Mouse (Mus musculus): ENCODE data around the gene Tnrc6b.
"Not testable (repeated sequence)": the region's sequence is repeated elsewhere in the genome, so short reads cannot be mapped to it uniquely, and the experiment has no call there.

The Tnrc6b gene

DNA sequence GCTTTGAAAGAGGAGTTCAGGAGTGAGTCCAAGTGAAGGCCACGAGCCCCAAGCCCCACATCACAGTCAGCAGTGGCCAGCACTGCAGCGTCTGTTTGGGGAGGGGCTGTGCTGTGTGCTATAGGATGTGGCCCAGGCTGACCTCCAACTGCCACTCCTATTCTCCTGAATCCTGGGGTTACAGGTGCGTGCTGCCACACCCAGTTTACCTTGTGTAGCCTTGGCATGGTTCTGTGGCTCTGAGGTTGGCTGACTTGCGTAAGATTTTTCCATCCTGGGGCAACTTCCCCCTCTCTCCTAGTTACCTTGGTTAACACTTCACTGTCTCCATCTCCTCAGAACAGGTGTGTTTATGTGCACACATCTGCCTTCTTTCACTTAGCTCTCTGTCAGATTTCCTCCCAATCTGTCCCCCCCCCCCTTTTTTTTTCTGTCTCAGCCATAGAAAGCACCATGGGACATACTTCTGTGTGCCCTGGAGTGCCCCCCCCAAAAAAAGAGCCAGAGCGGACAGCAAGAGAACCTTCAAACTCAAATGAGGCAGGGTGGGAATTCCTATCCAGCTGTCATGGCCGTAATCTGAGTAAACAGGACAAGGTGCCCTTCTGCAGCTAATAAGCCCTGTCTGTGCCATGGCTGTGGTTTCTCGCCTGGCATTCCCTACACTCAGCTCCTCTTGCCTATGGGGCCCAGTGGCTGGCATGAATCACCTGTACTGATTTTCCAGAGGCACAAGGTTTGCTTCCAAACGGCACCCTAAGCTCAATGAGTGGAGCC lies 9.4 kb upstream of the Tnrc6b start:
- DNase-seq (ENCODE audit: low read depth) = no peak

DNA sequence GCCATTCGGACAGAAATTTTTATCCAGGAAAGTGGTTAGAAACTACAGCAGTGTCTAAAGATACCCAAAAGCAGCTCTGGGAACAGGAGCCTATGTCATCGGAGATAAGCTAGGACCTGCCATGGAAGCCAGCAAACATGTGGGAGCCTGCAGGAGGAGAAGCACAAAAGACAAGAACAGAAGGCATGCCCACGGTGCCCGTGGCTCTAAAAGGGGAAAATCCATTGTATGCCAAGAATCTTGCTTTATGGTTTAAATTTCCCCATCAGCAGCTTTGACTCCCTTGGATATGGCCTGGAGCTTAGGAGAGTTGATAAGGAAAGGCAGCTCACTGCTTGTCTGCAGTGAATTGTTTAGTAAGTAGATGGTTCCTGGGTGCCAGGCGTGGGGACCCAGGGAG lies 8.2 kb upstream of the Tnrc6b start:
- no peak for DNase-seq (ENCODE audit: low read depth)

DNA sequence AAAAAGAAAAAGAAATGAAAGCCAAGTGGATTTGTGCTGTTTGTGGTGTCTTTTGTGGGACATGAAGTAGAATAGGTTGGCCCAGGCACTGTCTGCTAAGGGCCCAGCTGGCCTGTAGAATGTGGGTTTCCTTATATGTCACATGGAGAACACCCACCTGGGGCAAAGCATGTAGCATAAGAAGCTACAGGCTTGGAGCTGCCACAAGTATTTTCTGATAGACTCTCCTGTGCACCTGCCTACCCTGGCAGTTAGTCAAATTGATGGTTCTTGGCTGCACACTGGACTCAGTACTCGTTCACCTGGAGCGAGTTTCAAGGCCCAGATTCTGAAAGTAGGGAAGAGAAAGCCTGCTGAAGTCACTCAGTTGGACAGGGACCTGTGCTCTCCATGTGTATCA lies 7.6 kb upstream of the Tnrc6b start:
- DNase-seq (ENCODE audit: low read depth) = no peak

DNA sequence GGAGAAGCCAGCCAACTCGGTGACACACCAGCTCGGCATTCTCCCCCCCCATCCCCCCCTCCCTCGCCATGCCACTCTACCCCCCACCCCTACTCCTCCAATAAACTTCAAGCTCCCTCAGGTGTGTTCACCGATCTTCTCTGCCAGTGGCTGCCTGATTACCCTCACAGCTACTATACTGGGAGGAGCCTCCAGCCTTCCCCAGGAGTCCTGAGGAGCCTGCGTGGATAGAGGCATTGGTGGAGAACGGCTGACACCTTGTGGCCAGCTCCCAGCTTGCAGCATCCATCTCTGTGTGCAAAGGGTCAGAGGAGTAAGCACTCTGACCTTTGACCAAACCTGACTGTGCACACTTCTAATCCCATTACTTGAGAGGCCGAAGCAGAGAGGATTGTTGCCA lies 6.8 kb upstream of the Tnrc6b start:
- DNase-seq (ENCODE audit: low read depth) = peak; percentile 73

DNA sequence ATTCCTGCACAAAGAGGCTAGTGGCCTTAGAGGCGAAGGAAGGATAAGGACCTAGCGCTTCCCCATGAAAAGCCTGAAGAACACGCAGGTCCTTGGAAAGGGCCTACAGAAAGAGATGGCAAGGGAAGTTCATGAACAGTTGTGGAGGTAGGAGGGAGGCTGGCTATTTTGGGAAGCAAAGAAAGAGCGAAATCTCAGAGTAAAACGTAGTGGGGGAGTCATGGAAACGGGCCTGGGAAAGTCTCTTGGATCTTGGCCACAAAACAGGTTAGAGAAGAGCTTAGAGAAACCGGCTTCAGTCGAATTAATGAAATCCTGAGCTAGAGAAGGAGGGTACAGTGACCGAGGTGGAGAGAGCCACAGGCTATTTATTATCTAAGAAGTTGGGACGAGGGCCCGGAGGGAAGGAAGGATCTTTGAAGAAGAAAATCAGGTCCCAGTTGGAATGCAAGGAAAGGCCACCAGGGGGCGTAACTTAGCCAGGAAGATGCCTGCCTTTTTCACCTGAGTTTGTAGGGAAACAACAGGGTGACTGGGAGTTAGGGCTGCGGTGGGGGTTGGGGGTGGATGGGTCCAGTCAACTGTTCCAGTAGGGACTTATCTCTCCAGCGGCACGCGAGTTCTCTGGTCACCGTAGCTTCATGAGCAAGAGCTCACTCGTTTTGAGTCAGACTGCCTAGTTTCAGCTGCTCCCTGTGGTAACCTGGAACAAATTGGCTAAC lies 5.1 kb upstream of the Tnrc6b start:
- peak; percentile 59 for DNase-seq (ENCODE audit: low read depth)

DNA sequence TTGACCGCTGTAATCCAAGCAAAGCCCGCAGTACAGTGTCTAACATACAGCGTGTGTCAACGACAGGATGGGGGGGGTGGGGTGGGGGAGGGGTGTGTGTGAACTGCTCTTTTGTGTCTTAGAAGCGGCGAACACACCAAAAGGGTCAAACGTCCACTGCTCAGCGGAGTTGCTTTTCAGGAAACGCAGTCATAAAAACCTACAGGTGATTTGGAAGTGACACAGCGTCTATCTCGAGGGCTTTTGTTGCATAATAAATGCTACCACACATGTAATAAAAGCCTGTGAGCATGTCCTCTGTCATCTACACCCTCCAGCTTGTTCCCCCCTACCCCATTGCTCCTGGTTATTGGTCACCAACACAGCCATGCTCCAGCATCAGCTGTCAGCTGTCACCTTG lies 4.5 kb upstream of the Tnrc6b start:
- DNase-seq (ENCODE audit: low read depth) = no peak

DNA sequence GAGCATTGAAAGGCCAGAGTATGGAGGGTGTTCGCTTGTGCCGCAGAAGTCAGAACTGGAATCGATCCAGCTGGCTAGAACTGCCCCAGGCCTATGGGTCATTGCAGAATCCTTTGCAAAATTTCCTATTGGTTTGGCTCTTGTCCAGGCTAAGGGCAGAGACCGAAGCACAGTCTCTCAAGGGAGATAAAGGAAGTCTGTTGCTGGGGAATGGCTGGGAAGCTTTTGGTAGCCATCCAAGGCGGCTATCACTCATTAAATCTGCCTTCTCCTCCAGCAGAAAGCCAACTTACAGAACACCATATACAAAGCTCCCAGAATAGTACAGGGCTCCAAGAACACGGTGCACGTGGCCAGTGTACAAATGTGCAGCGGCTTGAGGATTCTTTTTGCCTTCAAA lies 4.0 kb upstream of the Tnrc6b start:
- no peak for DNase-seq (ENCODE audit: low read depth)

DNA sequence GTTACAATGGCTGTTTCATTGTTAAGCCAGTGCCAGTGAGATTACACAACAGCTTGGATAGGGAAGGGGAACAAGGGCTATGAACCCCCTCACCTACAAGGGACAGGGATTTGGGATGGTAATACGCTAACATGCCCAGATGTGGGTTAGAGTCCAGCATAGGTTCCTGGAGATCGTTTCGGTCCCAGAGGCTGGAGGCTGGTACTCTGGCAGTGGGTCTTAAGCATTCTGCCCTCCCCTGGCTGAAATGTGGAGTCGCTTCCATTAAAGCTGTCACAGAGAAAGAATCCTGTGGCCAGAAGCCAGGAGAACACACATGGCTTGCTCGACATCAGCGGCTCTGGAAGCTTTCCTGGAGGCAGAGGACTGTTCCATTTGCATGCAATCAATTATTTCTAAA lies 1.5 kb upstream of the Tnrc6b start:
- DNase-seq (ENCODE audit: low read depth) = no peak

DNA sequence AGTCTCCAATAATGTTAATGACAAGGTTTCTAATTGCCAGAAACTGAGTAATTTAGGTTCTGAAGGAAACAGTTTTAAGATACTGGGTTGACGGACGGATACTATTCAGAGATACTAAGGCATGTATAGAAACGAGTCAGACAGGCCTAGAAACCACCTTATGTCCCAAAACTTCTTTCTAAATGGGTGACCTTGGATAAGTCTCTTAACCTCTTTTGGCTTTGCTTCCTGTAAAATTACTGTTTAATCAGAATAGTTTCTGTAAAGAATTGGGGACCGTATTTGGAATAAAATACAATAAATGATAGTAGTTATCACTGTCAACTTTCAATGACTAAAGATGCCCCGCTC lies 881 bp upstream of the Tnrc6b start:
- no peak for DNase-seq (ENCODE audit: low read depth)

DNA sequence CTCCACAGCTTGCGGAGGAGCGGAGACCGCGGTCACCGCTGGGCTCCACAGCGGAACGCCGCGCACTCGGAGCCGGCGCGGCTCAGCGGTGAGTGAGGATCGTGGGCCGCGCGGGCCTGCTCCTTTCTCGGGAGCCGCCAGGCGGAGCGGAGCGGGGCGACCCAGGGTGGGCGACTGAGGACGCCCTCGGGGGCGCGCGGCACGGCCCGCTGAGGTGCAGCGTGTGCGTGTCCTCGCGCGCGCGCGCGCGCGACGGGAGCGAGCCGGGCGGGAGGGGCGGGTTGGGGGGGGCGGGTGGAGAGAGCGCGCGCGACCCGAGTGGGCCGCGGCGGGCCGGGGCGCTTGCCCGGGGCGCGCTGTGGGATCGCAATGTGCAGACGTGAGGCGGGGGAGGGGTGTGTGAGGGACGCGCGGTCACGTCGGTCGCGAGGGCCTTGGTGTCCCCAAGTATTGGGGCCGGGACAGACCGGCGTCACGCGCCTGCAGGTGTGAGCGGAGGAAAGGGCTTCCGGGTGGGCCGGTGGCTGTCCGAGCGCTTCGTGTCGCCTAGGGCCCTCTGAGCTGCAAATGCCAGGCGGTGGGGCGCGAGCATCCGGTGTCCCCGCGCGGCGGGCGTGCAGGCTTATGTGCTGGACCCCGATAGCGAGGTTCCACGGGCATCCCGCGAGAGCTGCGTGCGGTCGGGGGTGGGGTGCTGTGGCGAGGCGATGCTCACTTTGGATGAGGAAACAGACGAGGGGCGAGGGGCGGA lies 463 bp downstream of the Tnrc6b start:
- DNase-seq (ENCODE audit: low read depth) = no peak

DNA sequence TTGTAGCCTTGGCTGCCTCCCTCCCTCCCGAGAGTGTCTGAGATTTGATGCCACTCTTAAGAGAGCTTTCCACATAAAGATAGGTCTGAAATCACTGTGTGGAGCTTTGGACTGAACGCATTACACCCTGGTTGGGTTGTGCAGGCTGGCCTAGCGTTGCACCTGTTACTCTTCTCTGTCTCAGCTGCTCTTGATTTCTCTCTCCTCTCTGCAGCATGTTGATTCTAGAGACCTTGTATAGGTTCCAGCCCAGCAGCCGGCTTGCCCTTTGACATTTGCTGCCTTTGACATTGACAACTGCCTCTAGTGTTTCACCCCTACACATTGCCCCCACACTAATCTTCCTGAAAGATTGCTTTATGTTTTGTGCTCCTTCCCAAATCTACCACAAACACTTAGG lies 3.2 kb downstream of the Tnrc6b start:
- no peak for DNase-seq (ENCODE audit: low read depth)

DNA sequence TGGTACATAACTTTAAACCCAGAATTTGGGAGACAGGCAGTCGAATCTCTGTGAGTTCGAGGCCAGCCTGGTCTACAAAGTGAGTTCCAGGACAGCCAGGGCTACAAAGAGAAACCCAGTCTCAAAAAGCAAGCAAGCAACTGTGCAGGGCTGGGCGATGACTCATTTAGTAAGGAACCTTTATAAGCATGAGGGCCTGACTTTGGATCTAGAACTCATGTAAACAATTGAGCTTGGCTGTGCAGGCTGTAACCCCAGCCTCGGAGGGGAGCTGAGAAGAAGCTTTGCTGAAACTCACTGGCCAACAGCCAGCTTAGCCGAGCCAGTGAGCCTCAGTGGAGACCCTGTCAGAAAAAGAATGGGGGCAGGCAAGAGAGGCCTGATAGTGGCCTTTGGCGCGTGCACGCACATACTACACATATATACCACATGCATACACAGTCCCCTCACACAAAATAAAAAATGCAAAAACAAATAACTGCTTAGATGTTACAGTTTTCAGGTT lies 5.6 kb downstream of the Tnrc6b start:
- no peak for DNase-seq (ENCODE audit: low read depth)

DNA sequence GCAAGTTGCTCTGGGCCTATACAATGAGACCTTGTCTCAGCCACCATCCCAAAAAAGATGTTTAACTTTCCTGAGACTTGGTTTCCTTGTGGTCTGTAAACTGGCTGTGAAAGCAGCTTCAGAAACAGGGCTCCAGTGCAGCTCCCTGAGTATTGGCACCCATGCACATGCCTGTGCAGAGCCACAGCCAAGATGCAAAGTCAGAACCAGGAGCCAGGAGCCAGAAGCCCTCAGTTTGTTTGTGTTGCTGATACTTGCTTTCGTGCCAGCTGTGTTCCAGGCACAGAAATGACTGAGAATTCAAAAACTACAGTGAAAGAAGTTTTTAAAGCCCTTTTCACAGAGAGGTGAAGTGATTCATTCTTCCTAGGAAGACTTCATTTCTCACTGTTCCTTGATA lies 6.3 kb downstream of the Tnrc6b start:
- no peak for DNase-seq (ENCODE audit: low read depth)

DNA sequence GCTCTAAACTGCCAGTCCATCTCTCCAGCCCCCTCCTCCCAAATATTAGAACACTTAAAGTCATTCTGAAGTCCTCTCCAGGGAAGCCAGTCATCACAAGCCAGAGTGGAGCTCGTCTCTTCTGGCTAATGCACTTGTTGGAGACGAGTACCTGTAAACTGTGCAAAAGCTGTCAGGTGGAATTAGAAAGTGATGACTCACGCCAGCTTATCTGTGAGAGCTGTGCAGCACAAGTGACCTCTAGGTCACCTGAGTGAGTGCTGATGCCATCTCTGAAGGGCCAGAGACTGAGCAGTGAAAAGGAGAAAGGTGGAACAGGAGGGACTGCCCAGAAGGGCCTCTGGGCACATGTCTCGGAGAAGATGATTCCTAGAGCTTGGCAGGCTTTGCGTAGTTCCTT lies 9.1 kb downstream of the Tnrc6b start:
- no peak for DNase-seq (ENCODE audit: low read depth)

DNA sequence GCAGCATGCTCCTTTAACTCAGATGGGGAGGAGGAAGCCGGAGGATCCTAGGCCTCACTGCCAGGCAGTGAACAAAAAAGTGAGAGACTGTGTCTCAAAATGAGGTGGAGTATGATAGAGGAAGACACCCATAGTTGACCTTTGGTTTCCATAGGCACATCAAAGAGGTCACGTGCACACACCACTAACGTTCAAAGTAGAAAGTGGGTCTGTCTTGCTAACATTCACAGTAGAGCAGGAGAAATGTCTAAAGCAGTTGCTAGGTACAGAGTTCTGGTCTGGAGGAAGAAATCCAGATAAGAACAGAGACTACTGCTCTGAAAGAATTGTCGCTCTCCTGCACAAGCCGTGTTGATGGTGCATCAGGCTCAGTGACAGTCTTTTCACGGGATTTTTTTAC lies 10.7 kb downstream of the Tnrc6b start:
- no peak for DNase-seq (ENCODE audit: low read depth)

DNA sequence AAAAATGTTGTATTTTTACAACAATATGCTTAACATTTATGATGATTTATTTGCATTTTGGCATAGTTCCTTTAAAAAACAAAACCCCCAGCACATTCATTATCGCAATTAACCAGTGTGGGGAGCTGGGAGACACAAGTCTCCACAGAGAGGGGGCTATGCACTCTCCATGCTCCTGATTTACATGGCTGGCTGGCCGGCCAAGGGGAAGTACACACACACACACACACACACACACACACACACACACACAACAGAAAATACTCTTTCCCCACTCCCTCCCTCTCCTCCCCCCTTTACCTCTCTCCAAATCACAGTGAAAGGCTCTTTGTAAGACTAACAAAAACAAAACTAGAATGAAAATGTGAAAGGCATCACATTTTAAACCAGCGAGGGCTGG lies 11.3 kb downstream of the Tnrc6b start:
- DNase-seq (ENCODE audit: low read depth) = no peak

DNA sequence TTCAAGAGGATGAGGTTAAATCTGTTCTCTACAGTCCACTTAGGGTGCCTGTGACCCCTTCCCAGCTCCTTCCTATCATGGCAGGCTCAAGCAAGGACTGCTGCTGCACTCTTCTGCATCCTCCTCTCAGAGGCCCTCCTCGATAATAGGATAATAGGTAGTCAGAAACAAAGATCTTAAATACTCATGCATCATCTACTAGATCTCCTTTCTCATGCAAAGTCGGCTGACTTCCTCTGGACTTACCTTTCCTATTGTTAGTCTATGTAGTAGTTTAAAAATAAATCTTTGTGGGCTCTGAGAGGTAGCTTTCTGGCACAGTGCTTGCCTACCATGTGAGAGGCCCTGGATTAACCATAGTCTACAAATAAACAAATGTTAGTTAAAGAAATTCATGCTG lies 18.4 kb downstream of the Tnrc6b start:
- no peak for DNase-seq (ENCODE audit: low read depth)

DNA sequence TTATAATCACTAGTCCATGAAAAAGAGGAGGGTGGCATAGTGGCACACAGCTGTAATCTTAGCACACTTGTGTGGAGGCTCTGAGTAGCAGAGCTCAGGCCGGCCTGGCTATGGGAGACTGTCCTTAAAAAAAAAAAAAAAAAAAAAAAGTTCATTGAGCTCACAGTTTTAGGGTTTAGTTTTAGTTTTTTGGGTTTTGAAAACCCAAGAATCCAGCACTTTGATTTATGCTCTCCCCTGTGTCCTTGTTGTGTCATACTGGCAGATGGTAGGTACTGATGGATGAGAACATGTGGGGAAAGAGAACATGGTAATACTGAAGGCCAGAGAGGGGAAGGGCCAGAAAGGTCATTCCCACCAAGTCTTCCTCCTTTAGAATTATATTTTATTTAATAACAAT lies 19.9 kb downstream of the Tnrc6b start:
- no peak for DNase-seq (ENCODE audit: low read depth)

DNA sequence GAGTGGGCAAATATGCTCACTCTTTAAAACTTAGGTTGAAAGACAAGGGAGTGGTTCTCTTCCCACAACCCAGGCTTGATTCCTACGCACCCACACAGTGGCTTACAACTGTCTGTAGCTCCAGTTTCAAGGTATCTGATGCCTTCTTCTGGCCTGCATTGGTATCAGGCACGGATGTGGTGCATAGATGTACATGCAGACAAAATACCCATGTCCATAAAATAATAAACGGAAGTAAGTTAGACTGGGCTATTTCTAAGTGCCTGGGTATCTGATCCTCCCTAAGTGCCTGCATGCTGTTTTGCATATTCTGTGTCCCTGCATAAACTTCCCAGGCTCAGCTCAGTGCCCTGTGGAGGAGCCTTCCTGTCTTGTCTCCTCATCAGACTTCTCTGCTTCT lies 20.4 kb downstream of the Tnrc6b start:
- no peak for DNase-seq (ENCODE audit: low read depth)

DNA sequence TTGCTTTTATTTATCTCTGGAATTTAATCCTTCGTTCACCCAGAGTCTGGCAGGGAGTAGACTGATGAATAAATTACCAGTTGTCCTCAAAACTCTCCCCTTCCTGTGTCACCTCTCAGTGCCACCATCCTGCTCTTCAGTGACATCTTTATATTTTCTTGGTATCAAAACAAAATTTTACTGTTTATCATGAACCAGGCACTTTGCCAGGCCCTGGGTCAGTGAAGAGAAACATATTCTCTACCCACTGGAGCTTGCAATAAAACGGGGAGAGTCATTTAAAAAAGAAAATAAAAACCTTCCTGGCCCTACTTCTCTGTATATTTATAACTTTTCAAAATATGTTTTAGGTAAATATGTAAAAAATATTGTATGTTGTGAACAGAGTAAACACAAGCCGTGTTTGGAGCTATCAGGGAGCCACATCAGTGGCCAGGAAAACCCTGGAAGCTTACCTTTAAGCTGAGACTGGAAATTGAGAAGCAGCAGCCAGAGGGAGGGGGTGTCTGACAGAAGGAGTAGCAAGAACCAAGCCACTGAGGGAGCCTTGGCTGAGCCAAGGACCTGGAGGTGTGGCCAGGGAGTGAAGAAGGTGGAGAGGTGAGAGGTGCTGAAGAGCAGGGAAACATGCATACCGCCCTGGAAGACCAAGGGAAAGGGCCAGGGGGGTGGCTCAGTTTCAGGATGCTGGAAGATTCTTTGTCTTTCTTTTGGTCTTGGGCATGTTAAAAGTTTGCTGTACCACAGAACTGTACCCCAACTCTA lies 21.3 kb downstream of the Tnrc6b start:
- no peak for DNase-seq (ENCODE audit: low read depth)

DNA sequence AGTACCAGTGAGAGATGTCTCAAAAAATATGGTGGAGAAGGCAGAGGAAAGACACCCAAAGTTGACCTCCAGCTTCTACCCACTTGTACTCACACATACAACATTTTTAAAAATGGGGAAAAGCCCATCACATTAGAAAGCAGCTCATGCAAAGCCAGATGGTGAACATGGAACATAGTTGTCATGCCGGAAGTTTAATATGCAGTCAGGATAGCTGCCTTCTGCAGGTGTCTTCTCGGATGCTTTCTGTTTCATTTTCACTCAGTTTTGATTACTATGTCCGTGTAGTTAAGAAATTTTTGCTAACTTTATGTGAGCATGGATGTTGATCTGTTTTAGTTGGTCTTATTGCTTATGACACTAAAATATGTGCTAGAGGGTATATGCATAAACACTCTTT lies 24.2 kb downstream of the Tnrc6b start:
- no peak for DNase-seq (ENCODE audit: low read depth)

DNA sequence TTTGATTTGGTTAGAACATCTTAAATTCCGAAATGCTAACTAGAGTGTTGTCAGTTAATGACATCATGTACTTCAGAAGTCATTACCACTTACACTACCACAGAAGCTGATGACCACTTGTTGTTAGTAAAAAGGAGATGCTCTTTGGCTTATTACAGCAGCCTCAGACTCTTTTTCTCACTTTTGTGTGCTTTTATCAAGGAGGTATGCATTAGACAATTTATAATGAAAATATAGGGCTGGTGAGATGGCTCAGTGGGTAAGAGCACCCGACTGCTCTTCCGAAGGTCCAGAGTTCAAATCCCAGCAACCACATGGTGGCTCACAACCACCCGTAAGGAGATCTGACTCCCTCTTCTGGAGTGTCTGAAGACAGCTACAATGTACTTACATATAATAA lies 24.6 kb downstream of the Tnrc6b start:
- DNase-seq (ENCODE audit: low read depth) = not testable (repeated sequence)
